Mouse (Mus musculus) neural tube, embryonic 13.5 days (tissue): ENCODE results near the gene Lcn6. TPM values are rescaled to one million over a fixed set of nuclear protein-coding genes. Genes with fewer than 3 reads are reported as not detected.
"Not testable (repeated sequence)": the region's sequence is repeated elsewhere in the genome, so short reads cannot be mapped to it uniquely, and the experiment has no call there.

Experiments used
- ATAC-seq: fragments of 200-750 bp; cut with Nextera tagmentation; 2 replicates; pipeline ENCODE4 v1.8.0; 2017; ENCODE audit warnings: low read depth, mild to moderate bottlenecking, moderate TSS enrichment, moderate library complexity
- H3K27ac ChIP-seq: fragments of 300-500 bp; sonication (generic); replicated peaks from 2 replicates; pipeline ENCODE4 v1.5.1; 2015; ENCODE audit warnings: moderate library complexity, mild to moderate bottlenecking, inconsistent platforms
- H3K27me3 ChIP-seq: fragments of 300-500 bp; sonication (generic); 2 replicates; pipeline ENCODE4 v1.6.1; 2015; ENCODE audit warnings: mild to moderate bottlenecking, inconsistent platforms
- H3K36me3 ChIP-seq: fragments of 300-500 bp; sonication (generic); 2 replicates; pipeline ENCODE4 v1.6.1; 2015; ENCODE audit warnings: mild to moderate bottlenecking, inconsistent platforms
- H3K4me1 ChIP-seq: fragments of 300-500 bp; sonication (generic); replicated peaks from 2 replicates; pipeline ENCODE4 v1.6.1; 2015; ENCODE audit warnings: inconsistent platforms
- H3K4me2 ChIP-seq: fragments of 300-500 bp; sonication (generic); 2 replicates; pipeline ENCODE4 v1.6.1; 2015; ENCODE audit warnings: inconsistent platforms, mild to moderate bottlenecking, moderate library complexity
- H3K4me3 ChIP-seq: fragments of 300-500 bp; sonication (generic); 2 replicates; pipeline ENCODE4 v1.5.1; 2015; ENCODE audit warnings: mild to moderate bottlenecking, inconsistent platforms
- H3K9ac ChIP-seq: fragments of 300-500 bp; sonication (generic); 2 replicates; pipeline ENCODE4 v1.6.1; 2015; ENCODE audit warnings: moderate library complexity, mild to moderate bottlenecking, inconsistent platforms
- H3K9me3 ChIP-seq: fragments of 300-500 bp; sonication (generic); 2 replicates; pipeline ENCODE4 v1.6.1; 2016; ENCODE audit warnings: inconsistent platforms
- WGBS: fragments of 180-500 bp; shearing (Covaris S2); methylation state at CpG from one replicate; pipeline ENCODE4 v1.1.7; 2015; 5-methylcytosine and 5-hydroxymethylcytosine counted together
- polyA plus RNA-seq: library from polyadenylated mRNA; unstranded; fragments of >200 nt; fragmentation: Nextera tagmentation; extraction: Ambion mirVana; gene quantifications from 2 replicates; pipeline ENCODE4 v1.2.1, GENCODE M21; 2015

Lcn6 gene
- polyA plus RNA-seq, 1 experiment from 2014 or later: not detected

- Histone ChIP-seq H3K27ac (no peak overlapping the region), H3K9me3 (no peaks in the 10 kb centered on the region), H3K4me2 (no peak overlapping the region), H3K27me3 (no peaks in the 10 kb centered on the region), H3K9ac (no peak overlapping the region), H3K4me3 (no peak overlapping the region), H3K36me3 (no peaks in the 10 kb centered on the region), H3K4me1 (no peaks in the 10 kb centered on the region)
- WGBS: 70% methylated on average over 1 of the region's 1 CpGs
- ATAC-seq: no peak
These were observed 13.1 kb upstream of the Lcn6 start for GRCm38 (mm10) chr2:25663511-25663910.

GRCm38 (mm10) chr2:25664125-25664524 lies 12.5 kb upstream of the Lcn6 start:
- Histone ChIP-seq H3K36me3 (no peaks in the 10 kb centered on the region), H3K27me3 (no peaks in the 10 kb centered on the region), H3K9ac (no peak overlapping the region), H3K4me2 (no peak overlapping the region), H3K4me3 (no peak overlapping the region), H3K4me1 (no peaks in the 10 kb centered on the region), H3K27ac (no peak overlapping the region), H3K9me3 (no peaks in the 10 kb centered on the region)
- 93% methylated on average over 5 of the region's 5 CpGs for WGBS
- ATAC-seq: no peak

GRCm38 (mm10) chr2:25666516-25666915 lies 10.1 kb upstream of the Lcn6 start:
- H3K4me1 ChIP-seq: no peaks in the 10 kb centered on the region
- no peak overlapping the region for H3K27ac ChIP-seq
- WGBS: 76% methylated on average over 1 of the region's 1 CpGs
- no peak for ATAC-seq
- H3K4me3 ChIP-seq: no peak overlapping the region
- H3K9ac ChIP-seq: no peak overlapping the region
- H3K4me2 ChIP-seq: no peak overlapping the region
- no peaks in the 10 kb centered on the region for H3K27me3 ChIP-seq
- no peaks in the 10 kb centered on the region for H3K36me3 ChIP-seq
- H3K9me3 ChIP-seq: no peaks in the 10 kb centered on the region

DNA sequence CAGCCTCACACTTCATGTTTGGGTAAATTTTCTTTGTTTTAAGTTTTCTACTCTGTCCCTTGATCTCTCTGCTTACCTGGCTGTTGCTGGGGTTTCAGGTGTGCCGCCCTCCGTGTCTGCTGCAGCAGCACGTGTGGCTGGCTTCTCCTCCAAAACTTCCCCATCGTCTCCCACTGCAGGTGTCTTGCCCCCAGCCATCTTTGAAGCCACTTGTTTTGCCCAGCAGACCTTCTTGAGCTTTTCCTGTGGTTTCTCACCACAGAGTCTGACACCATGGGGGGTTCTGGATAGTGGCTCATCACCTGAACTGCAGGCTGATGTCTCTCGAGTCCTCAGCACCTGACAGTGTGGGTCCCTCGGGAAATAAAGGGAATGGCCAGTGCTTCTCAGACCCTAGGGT lies 3.0 kb downstream of the Lcn6 start:
- 89% methylated on average over 6 of the region's 6 CpGs for WGBS

GRCm38 (mm10) chr2:25682426-25682825 lies 5.8 kb downstream of the Lcn6 start, which contains the start of gene Lcn10:
Gene Lcn10, plus strand, starts transcription at chr2:25682726.
- Histone ChIP-seq H3K4me2 (no peak within 1 kb of the TSS), H3K4me1 (no peaks in the 10 kb centered on the region), H3K9me3 (no peaks in the 10 kb centered on the region), H3K9ac (no peak within 1 kb of the TSS), H3K27ac (no peak within 1 kb of the TSS), H3K36me3 (no peaks in the 10 kb centered on the region), H3K27me3 (no peaks in the 10 kb centered on the region), H3K4me3 (no peak within 1 kb of the TSS)
- WGBS: 71% methylated on average over 2 of the region's 2 CpGs
- no peak for ATAC-seq

More for the DNA sequence above, 3.0 kb downstream of the Lcn6 start:
- Histone ChIP-seq H3K9me3 (no peaks in the 10 kb centered on the region), H3K4me3 (no peak overlapping the region), H3K36me3 (no peaks in the 10 kb centered on the region), H3K27ac (no peak overlapping the region), H3K4me2 (no peak overlapping the region), H3K27me3 (no peaks in the 10 kb centered on the region), H3K9ac (no peak overlapping the region), H3K4me1 (no peaks in the 10 kb centered on the region)
- ATAC-seq: no peak

GRCm38 (mm10) chr2:25686941-25687340 lies 10.4 kb downstream of the Lcn6 start:
- H3K27ac ChIP-seq: no peak overlapping the region
- no peaks in the 10 kb centered on the region for H3K4me1 ChIP-seq
- H3K4me2 ChIP-seq: no peak overlapping the region
- H3K4me3 ChIP-seq: no peak overlapping the region
- no peak for ATAC-seq
- H3K36me3 ChIP-seq: no peaks in the 10 kb centered on the region
- WGBS: 62% methylated on average over 3 of the region's 4 CpGs
- no peaks in the 10 kb centered on the region for H3K9me3 ChIP-seq
- H3K9ac ChIP-seq: no peak overlapping the region
- H3K27me3 ChIP-seq: no peaks in the 10 kb centered on the region

DNA sequence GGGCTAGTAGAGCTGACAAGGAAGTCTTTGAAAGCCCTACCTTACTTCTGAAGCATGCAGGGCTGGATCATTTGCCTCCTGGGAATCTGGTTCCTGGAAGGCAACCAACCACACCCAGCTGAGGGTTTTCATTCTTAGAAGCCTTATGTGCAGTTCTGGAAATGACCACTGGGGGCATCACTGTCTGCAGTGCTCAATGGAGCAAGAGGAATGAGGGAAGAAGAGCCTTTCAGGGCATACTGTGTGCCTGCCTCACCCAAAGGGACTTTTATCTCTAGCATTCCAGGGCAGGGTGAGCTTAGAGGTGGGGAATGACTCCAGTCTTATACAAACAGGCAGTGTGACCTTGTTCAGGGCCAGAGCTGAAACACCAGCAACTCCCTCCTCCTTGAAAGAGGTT lies 18.0 kb downstream of the Lcn6 start:
- no peaks in the 10 kb centered on the region for H3K27me3 ChIP-seq
- no peak overlapping the region for H3K27ac ChIP-seq
- H3K4me2 ChIP-seq: no peak overlapping the region
- H3K4me1 ChIP-seq: no peaks in the 10 kb centered on the region
- no peaks in the 10 kb centered on the region for H3K9me3 ChIP-seq
- ATAC-seq: no peak
- no peak overlapping the region for H3K4me3 ChIP-seq
- H3K9ac ChIP-seq: no peak overlapping the region
- H3K36me3 ChIP-seq: no peaks in the 10 kb centered on the region

DNA sequence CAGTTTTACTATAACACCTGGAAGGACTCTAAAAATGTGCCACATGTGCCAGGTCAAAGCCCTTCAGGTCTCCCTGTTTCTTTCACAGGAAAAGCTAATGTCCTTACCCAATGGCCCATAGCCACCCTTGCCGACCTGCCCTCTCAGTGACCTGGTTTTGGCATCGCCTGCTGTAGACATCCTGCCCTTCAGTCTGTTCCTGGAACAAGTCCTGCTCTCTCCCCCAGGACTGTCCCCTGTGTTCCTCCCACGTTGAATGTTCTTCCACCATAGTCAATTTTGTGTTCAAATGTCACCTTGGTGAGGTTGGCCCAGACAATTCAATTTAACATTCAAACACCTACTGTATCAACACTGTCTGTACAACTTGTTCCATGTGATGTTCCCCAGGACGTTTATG lies 20.4 kb downstream of the Lcn6 start:
- no peak overlapping the region for H3K9ac ChIP-seq
- H3K27ac ChIP-seq: no peak overlapping the region
- no peaks in the 10 kb centered on the region for H3K36me3 ChIP-seq
- H3K9me3 ChIP-seq: no peaks in the 10 kb centered on the region
- no peaks in the 10 kb centered on the region for H3K27me3 ChIP-seq
- H3K4me3 ChIP-seq: no peak overlapping the region
- H3K4me1 ChIP-seq: no peaks in the 10 kb centered on the region
- no peak for ATAC-seq
- WGBS: 68% methylated on average over 4 of the region's 4 CpGs
- no peak overlapping the region for H3K4me2 ChIP-seq

DNA sequence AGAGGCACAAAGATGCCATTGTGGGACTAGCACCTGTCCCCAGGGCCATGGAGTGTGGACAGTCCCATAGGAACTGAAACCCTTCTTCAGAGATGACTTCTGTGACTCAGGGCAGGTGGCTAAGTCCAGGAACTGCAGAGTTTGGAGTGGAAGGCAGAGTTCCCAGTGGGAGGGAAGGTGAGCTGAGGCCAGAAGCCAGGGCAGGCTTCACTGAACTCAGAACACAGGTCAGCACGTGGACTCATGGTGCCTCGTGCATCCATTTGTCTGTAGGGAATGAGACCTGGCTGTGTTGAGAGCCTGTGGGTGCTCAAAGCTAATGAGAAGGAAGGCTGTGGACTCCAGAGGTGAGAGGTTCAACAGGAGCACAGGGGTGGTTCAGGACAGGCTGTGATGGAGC lies 22.1 kb downstream of the Lcn6 start:
- WGBS: 90% methylated on average over 2 of the region's 2 CpGs
- Histone ChIP-seq H3K9ac (no peak overlapping the region), H3K36me3 (no peaks in the 10 kb centered on the region), H3K4me3 (no peak overlapping the region), H3K27me3 (no peaks in the 10 kb centered on the region), H3K9me3 (no peaks in the 10 kb centered on the region), H3K27ac (no peak overlapping the region), H3K4me2 (no peak overlapping the region), H3K4me1 (no peaks in the 10 kb centered on the region)
- ATAC-seq: no peak

- not testable (repeated sequence) for H3K4me1 ChIP-seq, H3K27ac ChIP-seq, H3K27me3 ChIP-seq, H3K4me3 ChIP-seq, ATAC-seq, H3K36me3 ChIP-seq, H3K4me2 ChIP-seq, H3K9ac ChIP-seq, H3K9me3 ChIP-seq
- WGBS: 76% methylated on average over 3 of the region's 3 CpGs
These were observed 23.2 kb downstream of the Lcn6 start, which contains the start of gene Obp2a for GRCm38 (mm10) chr2:25699743-25700142. Gene Obp2a, plus strand, starts transcription at chr2:25700043.

- H3K36me3 ChIP-seq: no peaks in the 10 kb centered on the region
- H3K4me3 ChIP-seq: no peak overlapping the region
- no peaks in the 10 kb centered on the region for H3K4me1 ChIP-seq
- H3K9me3 ChIP-seq: no peaks in the 10 kb centered on the region
- H3K4me2 ChIP-seq: no peak overlapping the region
- H3K27ac ChIP-seq: no peak overlapping the region
- H3K9ac ChIP-seq: no peak overlapping the region
- ATAC-seq: no peak
- 84% methylated on average over 5 of the region's 5 CpGs for WGBS
- no peaks in the 10 kb centered on the region for H3K27me3 ChIP-seq
These were observed 24.4 kb downstream of the Lcn6 start for GRCm38 (mm10) chr2:25701001-25701400.

GRCm38 (mm10) chr2:25703706-25704105 lies 27.1 kb downstream of the Lcn6 start:
- 84% methylated on average over 4 of the region's 4 CpGs for WGBS
- Histone ChIP-seq H3K4me2 (no peak overlapping the region), H3K36me3 (no peaks in the 10 kb centered on the region), H3K9ac (no peak overlapping the region), H3K4me3 (no peak overlapping the region), H3K9me3 (no peaks in the 10 kb centered on the region), H3K27ac (no peak overlapping the region), H3K27me3 (no peaks in the 10 kb centered on the region), H3K4me1 (peaks cover 12% of the 10 kb centered on the region)
- no peak for ATAC-seq

DNA sequence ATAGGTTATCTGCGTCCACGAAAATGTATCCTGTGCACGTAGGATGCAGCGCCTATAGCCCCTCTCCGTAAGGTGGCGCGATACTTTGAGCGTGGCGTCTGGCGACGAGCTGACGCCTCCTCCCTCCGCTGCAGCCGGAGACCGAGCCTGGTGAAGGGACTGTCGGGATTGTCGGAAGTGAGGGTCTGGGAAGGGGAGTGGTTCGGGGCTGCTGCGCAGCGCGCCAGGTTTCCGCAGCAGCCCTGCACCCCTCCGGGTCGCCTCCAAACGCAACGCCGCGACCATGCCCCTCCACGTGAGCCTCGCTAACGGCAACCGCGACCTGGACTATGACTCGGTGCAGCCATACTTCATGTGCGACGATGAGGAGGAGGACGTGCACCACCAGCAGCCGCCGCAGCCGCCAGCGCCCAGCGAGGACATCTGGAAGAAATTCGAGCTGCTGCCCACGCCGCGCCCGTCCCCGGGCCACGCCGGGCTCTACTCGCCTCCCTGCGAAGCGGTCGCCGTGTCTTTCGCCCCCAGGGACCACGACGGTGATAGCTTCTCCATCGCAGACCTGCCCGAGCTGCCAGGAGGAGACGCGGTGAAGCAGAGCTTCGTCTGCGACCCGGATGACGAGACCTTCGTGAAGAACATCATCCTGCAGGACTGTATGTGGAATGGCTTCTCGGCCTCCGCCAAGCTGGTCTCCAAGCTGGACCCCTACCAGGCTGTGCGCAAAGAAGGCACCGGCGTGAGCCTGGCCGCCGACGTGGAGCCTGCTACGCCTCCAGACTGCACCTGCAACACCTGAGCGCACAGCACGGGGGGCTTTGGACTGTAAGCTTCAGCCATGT lies 30.3 kb downstream of the Lcn6 start, which contains the start of gene Bmyc:
TSS of gene Bmyc (plus strand) at position 97 of the 839 bp plus-strand sequence.
- Histone ChIP-seq H3K27me3 (no peaks in the 10 kb centered on the region), H3K9me3 (no peaks in the 10 kb centered on the region), H3K27ac (peak within 1 kb of the TSS; percentile 85), H3K4me3 (peak within 1 kb of the TSS; percentile 64), H3K9ac (peak within 1 kb of the TSS; percentile 88), H3K4me2 (peak within 1 kb of the TSS; percentile 86), H3K36me3 (no peaks in the 10 kb centered on the region), H3K4me1 (peaks cover 22% of the 10 kb centered on the region)
- peak; percentile 97 for ATAC-seq
- under 1% methylated on average over 78 of the region's 78 CpGs for WGBS
